Mouse (Mus musculus) spleen, adult 2 months (tissue): ENCODE data around the gene Zmiz1.

Experiments used
- CTCF ChIP-seq: fragments of 200-500 bp; IDR thresholded peaks from 2 replicates; pipeline ENCODE4 v1.5.1; 2011; ENCODE audit warnings: mild to moderate bottlenecking, inconsistent platforms; ENCODE audit not compliant: insufficient read depth, insufficient read length, insufficient replicate concordance; ENCODE audit errors: extremely low read depth
- POLR2A ChIP-seq: fragments of 200-500 bp; IDR thresholded peaks from 2 replicates; pipeline ENCODE4 v1.6.1; 2011; ENCODE audit warnings: low read depth, low read length, inconsistent platforms

DNA sequence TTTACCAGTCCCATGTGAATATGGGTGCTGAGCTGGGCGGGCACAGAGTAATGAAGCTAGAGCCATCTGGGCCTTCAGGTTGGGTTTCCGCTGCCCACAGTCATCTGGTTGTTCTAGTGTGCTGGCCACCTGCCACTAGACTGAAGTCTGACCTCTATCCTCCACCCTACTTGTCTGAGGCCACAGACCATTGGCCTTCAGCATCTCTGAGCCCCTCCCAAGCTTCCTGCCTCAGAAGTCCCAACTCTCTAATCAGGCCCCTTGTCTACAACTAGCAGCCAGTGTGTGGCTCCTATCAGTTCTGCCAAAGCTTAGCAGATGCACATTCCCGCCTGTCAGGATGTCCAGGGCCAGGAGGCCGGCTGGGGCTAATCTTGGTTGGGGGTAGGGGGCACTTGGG, 65.9 kb downstream of the Zmiz1 start:
- TF ChIP-seq POLR2A (no peak), CTCF (no peak)
